Mouse (Mus musculus): Measurements from ENCODE around the gene Ifne. TPM values are rescaled to one million over a fixed set of nuclear protein-coding genes. Genes with fewer than 3 reads are reported as not detected.
A peak's percentile ranks its signal among the peaks of the same experiment; 100 is the strongest.

Ifne gene
- not detected for polyA plus RNA-seq (2017; shearing (Covaris generic))

DNA sequence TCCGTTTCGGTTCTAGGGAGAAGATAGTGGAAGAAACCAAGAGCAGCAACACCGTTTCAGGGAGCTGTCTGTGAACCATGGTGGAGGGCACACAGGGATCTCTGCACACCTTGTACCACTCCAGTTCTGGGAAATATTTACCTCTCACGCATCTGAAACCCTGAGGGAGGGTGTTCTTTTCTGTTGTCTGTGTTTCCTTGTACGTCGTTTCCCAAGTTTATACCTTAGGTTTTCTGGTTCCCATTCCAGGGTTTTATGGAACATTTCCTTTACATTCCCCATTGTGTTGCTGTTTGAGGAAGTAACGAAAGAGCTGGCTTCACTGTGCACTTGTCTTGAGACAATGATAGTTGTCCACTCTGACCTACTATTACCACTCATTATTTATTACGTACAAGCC is at the start of gene Ifne:
TSS of gene Ifne (minus strand) at position 101 of the 400 bp plus-strand sequence.
- ATAC-seq, result no peak

DNA sequence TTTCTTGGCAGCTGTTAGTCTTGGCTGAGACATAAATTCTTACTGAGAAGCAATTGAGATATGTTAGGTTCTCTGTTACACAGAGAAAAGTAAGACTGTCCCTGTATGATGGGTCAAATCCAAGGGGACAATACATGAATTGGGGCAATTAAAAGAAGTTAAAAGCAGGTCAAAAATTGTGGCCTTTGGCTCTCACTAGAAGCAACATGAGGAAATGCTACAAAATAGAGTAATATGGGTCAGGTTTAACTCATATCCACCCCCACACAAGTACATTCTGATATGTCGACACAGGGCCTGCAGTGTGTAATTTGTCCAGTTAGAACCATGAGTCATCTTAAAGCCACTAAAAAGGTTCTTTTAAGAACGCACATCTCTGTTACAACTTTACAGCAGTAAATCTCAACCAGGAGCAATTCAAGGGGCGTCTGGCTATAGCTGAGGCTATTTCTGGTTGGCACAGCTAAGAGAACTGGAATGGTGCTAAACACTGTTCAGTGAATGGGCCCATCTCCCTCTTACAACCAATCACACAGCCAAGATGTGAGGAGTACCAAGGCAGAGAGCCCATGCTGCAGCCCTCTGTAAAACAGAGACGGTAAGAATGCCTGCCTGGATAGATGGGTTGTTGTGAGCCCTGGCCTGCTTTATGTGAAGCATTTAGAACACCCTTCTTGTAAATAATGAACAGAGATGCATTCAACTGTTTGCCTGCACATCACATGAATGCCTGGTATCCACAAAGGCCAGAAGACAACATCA is 48.5 kb upstream of the Ifne start:
- ATAC-seq, result no peak

DNA sequence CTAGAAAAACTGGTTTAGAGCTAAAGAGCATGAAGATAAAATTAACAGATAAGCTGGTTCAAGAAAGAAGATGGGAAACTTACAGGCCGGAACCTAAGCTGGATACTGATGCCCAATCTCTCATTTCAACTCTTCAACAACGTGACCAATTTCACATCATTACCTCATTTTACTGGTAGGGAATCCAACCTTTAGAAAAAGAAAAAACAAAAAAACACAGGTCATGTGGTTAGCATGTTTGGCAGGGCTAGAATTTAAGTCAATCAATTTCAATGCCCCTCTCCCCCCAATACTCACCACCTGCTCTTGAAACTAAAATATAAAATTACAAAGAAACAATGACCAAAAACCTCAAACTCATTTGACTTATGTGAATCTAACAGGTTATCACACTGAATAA is 47.8 kb upstream of the Ifne start:
- ATAC-seq, result no peak

DNA sequence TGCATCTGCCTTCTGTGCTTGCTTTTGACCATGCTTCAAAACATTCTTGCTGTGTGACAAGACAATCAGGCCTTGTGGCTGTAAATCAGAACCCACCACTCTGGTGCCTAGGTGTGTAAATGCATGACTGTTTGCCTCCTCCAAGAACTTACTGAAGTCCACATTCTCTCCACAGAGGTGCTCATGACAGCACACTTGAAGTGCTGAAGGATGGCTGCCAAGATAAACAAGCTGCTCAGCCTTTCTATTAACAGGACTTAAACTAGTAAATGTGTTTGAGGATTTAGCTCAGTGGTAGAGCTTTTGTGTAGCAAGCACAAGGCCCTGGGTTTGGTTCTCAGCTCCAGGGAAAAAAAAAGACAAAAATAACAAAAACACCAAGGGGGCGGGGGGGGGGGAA is 46.6 kb upstream of the Ifne start:
- no peak for ATAC-seq

DNA sequence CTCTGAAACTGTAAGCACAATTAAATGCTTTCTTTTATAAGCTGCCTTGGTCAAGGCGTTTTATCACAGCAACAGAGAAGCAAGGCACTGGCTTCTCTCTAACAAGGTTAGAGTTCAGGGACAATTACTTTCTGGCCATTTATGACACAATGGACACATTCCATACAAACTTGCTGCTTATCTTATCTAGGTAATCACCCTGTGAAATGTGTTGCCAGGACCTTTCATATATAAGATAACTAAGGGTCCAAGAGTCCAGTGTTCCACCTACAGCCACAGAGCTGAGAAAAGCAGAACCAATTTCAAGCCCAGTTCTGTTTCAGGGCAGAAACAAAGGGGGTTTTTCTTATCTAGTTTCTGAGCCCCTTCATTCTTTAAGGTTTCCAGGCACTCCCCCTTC is 46.1 kb upstream of the Ifne start:
- ATAC-seq, result no peak

DNA sequence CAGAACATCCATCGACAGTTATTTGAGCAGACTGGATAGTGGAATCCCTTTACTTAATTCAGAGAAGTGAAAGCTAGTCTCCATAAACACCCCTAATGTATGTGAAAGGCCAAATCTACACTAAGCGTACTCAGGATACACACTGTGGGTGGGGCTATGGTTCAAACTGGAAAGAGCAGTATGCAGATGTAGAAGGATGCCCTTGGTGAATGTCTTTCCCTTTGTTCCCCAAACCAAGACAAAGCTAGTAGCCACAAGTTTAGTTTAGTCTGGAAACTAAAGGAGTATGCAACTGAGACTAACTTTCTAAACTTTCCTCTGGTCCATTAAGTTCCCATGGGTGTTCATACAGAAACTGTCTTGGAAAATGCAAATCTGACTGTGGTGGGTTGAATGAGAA is 45.5 kb upstream of the Ifne start:
- ATAC-seq, result no peak

DNA sequence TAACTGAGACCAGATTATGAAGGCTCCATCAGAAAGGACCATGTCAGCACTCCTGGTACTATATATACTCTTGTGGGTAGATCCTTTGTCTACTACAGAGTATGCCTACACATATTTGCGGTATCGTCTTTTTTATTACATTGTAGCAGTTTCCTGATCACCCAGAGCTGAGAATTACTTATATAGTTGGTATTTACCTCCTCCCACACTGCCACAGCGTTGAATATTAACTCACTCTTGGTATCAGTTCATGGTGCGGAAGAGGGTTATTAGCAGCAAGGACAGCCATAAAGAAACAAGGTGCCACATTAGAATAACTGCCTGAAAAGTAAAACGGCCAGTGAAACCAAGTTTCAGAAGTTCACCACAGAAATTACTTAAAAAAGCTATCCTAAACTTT is 41.3 kb upstream of the Ifne start:
- no peak for ATAC-seq

DNA sequence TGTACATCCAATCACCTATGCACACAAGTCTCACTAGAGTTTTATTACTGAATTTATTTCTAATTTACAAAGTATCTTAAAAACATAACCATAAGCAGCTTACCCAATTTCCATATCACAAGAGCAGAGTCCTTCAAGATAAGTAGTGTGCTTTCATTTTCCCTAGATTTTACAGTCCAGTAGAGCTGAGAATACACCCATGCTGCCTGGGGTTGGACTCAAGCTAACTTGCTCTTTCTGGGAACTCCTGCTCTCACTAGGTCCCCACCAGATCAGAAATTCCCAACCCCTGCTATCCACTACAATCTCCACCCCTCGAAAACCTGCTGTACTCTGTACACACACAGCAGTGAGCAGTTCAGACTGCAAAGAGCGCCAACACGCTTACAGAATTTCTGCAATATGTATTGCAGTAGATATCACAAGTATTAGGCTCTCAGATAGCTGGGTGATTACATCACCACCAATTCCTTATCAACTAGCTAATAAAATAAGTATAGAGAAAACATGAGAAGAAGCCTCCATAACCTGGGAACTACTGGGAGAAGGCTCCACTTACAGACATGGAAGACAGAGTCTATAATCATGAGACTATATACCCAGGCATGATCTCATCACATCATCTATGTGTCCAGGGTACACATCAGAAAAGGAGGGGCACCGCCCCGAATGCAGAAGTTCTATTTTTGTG is 37.9 kb upstream of the Ifne start:
- no peak for ATAC-seq

DNA sequence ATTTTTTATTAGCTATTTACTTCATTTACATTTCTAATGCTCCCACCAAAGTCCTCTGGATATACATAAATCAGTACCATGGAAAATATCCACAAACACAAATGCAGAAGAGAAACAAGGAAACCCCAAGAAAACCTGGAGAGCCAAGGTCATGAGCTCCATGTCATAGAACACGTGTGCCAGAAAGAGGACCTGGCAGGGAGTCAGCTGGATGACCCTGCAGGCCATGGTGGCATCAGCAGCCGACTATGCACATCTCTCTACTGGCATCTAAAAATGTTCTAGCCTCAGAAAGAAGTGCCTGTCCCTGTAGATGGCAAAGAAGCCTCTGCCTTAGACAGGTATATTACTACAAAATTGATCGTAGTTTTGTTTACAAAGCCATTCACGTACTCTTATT is 36.3 kb upstream of the Ifne start:
- no peak for ATAC-seq

DNA sequence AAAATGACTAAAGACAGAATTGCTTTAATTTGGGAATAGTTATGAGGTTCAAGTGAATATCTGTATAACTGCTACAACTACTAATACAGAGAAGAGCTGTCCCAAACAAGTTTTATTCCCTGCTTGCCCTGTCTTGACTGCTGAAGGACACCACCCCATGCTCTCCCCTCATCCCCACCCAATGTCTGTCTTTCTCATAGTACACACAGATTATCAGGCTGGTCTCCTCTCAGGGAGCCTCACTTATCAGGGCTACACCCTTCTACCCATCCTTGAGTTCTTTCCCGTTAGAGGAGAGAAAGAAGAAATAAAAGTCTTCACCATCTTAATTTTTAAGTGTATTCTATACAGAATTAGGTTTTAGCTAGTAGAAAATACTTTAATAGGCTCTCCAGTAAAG is 34.0 kb upstream of the Ifne start:
- no peak for ATAC-seq

DNA sequence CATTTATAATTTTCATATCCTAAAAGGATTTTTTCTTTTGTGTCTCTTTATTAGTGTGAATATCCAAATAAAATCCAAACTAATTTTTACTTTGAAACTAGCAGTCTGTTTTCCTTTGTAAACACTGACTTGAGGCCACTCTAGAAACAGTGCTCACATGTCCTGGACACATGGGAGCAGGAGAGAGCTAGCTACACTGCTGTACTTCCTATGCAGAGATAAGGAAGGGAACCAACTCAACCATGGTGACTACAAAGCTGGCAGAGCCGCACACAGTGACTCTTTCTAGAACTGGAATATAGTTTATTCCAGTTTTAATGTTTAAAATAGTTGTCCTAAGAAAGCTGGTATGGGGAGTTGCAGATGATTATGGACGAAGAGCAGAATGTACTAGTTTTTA is 32.9 kb upstream of the Ifne start:
- no peak for ATAC-seq

DNA sequence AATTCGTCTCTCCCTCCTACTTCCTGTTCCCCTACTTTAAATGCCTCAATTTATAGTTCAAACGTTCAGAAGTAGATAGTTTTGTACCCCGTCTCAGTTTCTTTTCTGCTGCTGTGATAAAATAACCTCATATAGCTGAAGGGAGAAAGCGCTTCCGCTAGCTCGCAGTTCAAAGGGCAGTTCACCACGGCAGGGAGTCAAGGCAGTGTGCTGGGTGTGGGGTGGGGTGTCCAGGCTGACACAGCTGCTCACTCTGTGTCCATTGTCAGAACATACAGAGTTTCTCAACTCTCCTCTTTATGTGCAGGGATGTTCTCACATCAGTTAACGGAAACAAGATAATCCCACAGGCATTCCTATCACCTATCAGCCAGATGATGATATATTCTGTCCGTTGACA is 32.2 kb upstream of the Ifne start:
- no peak for ATAC-seq

DNA sequence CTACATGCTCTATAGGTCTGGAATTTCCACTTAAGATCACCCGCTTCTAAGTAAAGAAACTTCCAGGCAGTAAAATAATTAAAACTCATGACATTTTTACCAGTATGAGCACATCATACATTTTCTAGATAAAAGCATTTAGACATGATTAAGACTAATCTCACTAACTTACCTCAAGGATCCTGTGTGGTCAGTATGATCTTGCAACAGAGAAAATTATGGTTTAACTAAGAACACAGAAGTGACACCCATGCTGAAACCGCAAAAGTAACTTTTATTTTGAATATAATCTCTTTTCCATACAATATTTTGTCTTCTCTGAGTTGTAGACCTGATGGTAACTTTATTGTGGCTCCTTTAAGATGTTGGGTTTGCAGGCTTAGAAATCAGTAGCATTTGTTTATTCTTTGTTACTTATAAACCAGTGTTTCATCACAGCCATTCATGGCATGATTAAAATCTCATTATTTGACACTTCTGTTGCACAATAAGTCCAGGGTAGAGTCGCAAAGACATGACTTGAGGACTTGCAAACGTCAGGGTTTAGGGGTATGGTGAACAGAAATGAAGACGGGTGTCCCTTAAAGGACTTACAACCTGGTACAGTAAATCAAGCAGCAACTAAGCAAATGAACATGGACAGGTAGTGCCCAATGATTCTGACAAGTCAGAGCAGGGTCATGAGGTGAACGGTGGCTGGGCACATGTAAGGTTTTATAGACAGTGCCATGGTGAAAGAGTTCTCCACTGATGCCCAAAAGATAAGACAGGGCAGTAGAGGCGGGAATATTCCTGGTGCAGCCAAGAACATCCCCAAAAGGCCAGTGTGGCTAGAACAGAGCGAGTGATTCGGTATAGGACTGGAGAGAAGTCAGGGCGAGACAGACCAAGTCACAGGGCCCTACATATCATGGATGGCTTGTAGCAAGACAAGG is 29.9 kb upstream of the Ifne start:
- ATAC-seq, result no peak

DNA sequence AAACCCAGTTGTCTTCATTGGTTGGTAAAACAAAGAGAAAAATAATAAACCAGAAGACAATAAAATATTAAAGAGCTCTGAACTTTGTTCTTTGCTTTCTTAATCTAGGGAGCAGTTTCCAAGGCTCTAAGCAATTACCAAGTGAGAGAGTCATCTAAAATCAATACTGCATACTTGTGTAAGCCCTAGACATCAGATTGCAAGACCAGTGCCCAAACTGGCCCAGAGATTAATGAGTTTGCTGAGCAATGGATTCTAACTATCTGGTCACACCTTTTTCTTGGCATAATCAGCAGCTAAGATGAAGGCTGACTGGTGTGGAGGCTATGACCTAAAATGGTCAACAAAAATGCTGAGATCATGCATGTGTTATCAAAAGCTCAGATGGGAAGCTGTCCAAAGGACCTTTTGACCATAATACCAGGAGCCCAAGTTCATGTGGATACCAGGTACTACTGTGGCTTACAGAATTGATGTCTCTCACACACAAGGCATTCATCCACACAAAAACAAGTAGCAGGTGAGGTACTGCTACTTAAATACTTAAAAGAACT is 13.3 kb upstream of the Ifne start:
- ATAC-seq, result no peak

DNA sequence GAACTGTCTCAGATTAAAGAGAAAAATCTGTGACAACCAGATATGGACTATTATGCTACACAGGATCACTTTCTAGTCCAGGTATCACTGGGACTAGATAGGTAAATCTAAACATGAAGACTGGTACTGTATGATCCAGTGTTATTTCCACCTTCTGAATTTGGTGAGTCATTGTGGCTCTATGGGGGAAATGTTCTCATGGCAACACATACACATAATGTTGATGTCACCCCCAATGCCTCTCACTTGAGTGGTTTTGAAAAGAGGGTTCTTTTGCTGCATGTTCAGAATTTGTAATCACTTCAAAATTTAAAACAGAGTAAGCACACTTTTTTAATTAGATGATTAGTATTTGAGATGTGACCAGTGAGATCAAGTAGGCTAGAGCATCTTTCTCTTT is 8.2 kb upstream of the Ifne start:
- ATAC-seq, result no peak

DNA sequence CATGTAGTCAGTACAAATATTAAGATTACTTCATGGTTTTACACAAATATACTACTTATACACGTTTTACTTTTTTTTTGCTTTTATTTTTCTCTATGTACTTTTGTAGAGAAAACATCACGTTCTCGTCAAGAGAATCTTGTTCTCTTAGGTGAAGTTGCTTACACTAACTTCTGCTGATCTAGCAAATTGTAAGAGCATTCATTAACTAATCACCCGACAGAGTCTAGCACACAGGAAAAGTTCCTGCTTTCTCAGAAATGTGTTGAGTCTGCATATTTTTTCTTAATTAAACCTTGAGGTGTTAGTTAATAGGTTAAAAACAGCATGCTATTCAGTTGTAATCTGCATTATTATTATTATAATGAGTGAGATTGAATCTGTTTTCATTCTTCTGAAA is 1.2 kb downstream of the Ifne start:
- ATAC-seq, result no peak

DNA sequence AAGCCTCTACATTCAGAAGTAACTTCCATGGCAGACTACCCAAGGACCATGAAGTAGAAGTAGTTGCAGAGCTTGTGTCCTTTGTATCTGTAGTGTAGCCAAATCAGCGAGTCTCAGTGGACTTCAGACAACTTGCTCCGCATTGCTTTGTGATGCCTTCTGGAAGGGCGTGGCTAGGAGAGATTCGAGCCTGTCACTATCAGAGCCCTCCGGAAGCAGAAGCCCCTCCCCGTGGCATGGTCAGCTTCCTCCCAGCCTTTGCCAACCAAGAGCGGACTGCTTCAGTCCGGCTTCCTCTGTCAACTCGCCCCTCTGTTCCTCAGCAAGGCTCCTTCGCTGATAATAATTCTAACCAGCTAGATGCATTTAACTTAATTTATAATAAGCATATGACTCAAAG is 1.8 kb downstream of the Ifne start:
- peak; percentile 46 for ATAC-seq

DNA sequence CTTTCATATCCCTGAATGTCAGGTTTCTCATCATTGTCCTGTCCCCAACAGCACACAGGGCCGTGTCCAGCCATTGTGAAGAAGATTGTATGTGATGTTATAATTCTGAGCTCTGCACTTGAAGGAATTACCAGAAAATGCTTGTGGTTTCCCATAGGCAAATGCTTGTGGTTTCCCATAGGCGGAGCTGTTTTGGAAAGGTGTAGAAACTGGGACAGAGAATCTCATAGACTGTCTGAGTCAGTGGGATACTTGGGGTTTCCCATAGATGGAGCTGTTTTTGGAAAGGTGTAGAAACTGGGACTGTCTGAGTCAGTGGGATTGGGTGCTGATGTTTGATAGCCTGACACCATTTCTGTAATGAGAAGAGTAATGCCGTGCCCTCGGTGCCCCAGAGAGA is 3.5 kb downstream of the Ifne start:
- no peak for ATAC-seq

DNA sequence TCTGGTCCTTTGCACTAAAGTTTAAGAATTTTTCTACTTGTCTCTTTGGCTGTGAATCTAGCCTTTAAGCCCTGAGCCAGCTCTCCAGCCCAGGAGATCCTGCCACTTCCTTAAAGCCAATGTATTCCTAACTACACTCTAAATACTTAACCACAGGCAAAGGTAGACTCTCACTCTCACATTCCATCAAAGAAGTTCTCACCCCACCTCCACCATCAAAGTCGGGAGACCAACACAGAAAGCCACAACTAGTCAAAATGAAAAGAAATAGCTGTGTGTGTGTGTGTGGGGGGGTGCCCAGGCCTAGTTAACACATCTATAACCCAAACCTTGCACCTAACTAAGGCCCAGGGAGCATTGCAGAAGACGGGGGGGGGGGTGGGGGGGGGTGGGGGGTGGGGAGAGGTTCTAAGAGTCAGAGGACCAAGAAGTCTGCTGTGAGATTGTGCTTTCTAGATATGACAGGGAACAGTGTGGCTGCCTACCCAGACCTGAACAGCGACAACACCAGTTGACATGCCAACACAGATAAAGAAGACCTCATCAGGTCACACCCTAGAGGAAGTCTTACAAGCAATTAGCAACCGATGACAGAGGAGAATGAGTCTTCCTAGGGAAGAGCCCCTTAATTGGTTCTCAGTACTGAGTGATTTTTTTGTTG is 4.4 kb downstream of the Ifne start:
- peak; percentile 41 for ATAC-seq

DNA sequence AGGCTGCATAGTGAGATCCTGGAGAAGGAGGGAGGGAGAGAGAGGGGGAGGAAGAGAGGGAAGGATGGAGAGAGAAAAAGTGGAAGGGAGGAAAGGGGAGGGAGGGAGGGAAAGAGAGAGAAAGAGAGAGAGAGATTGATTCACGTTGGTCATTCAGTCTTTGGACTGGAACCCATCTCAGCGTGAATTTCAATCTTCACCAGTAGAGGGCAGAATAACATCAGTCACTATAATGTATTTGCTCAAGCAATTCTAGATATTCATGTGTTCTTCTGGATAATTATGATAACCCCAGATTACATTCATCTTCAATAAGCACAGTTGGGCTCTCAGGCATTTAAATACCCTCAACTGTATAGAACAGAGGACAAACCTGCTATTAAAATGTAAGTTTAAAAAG is 7.3 kb downstream of the Ifne start:
- ATAC-seq, result no peak

DNA sequence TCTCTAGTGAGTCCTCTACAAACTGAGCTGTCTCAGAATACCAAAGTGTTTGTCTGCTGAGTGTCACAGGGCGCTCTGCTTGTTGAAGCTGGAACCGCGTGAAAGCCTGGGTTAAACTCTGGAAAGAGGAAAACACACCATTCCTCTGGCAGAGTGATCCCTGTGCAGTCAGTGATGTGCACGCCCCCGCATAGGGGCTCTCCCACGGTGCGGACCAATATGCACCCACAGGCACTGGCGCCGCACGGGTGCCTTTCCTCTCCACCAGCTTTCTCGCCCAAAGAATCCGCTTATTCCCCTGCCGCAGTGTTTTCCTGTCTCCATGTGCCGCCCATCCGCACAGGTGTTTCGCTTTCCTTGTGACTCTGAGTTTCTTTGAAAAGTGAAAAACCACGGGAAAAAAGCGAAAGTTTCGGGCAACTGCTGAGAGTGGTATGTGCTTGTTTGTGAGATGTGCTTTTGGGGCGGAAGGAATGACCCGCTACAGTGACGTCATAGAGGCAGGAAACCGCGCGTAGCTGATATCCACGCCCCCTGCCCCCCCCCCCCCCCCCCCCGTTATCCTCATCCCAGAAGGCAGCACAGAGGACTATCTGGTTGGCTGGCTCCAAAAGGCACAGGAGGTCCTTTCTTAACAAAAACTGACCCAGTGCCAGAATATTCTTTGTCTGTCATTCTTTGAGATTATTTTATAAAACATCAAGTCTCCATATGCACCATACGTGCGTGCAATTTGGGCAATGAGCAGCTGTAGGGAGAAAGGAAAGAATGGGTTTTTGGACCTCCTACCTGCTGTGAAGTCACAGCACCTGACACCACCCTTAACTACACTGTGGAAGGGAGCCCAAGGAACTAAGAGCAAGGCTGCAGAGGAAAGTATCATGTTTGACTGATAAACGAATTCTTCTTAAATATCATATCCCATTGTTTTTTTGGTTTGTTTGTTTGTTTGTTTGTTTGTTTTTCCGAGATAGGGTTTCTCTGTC is 11.8 kb downstream of the Ifne start:
- peak; percentile 63 for ATAC-seq
